Mouse (Mus musculus) fat pad, adult 2 months (tissue): ENCODE results near the gene Dnaaf2.

Experiments
- DNase-seq: peaks from one replicate; pipeline ENCODE4 v3.0.0-alpha.2; 2011; ENCODE audit warnings: low read depth, low spot score; ENCODE audit errors: extremely low read depth

The Dnaaf2 gene

DNA sequence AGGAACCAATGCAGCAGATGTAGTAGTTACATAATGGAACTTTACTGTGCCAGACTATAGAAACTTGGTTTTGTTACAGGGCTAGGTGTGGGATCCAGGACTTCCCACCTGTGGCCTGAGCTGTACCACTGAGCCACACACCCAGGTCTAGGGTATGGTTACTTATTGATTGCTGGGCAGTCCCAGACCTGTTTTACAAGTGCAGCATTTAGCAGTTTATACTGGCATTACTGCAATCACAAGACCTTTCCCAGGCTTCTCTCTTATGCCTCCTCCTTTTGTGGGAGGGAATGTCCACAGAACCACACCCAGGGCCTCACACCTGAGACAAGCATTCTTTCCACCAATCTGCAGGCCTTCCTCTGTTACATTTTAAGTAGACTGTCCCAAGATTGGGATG is 756 bp upstream of the Dnaaf2 start:
- no peak for DNase-seq

DNA sequence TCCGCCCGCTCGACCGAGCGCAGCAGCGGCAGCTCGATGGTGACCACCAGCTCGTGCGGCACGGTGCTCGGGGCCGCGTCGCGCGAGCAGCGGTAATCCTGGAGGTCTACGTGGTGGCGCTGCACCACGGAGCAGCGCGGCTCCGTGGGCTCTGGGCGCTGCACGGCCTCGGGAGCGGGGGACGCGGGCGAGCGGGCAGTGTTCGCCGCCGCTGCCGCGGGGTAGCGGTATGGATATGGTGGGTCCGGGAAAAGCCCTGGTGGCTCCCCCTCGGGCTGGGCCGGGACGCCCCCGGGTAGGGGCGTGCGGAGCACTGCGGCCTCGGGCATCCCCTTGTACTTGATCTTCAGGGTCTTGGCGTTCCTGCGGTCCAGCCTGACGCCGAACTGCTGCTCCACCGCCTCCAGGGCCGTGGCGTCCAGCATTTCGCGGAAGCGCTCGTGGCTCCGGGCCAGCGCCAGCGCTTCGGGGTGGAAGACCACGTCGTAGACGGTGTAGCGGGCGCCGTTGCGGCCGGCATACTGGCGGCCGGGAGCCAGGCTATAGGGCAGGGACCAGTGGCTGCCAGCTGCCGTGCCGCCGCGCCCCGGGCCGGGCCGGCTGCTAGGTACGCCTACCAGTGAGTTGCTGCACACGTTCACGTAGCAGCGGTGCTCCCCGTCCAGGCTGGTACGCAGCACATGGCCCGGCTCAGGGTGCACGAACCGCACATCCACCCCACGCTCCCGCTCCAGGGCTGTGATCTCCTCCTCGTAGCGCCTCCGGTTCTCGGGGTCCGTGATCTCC is 658 bp downstream of the Dnaaf2 start:
- DNase-seq: no peak

DNA sequence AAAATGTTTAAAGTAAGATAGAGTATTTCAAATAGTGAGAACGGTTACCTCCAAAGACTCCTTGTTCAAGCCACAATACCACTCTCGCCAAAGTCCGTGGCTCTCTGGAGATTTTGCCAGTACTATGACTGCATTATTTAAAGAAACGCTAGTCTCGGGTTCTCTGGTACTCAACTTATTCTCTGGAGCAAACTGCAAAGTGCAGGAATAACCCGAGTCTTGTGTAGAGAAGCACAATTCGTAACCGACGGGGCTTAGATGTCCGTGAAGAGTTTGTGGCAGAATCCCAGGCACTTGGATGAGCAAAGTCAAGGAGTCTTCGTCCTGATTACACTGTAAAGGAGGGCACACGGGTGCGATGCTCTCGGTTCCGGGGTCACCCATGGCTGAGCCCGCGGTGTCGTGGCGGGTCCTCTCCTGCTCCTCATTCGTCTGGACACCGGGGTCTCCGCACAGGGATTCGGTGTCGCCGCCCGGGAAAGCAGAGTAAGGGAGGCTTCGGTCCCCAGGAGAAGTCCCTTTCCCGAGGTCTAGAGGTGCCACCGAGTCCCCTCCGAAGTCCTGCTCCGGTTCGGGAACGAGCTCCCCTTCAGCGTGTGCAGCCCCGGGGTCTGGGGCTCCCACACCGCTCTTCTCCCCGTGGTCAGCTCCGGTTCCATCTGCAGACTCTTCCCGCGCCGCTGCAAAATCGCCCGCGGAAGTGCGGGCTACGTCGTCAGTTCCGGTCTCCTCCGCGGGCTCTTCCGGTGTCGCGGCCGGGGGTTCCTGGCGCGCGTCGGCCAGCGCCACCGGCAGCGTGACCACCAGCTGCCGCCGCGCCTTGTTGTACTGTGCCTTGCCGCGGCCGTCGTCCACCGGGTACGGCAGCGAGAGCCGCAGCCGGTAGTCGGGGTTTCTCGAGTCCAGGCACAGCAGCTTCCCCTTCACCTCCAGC is 1.5 kb downstream of the Dnaaf2 start, which contains the start of gene Gm49383:
Gene Gm49383, minus strand, starts transcription at position 661 of the 934 bp plus-strand sequence.
- DNase-seq: no peak

DNA sequence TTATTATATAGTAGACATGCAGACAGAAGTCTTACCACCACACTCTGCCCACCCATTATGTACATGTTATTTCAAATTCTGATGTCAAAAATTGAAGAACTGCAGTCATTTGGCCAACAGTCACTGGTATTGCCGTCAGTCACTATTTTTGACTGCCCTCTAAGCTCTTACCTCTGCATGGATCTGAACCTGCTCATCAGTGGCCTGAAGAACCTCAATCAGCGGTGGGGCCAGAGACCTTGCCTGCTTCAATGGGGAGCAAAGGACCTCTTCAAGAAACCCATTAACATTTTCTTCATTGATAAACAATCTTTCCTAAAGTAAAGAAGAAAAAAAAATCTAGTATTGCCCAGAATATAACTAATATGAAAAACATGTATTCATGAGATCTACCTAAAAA is 5.6 kb downstream of the Dnaaf2 start:
- DNase-seq: no peak

DNA sequence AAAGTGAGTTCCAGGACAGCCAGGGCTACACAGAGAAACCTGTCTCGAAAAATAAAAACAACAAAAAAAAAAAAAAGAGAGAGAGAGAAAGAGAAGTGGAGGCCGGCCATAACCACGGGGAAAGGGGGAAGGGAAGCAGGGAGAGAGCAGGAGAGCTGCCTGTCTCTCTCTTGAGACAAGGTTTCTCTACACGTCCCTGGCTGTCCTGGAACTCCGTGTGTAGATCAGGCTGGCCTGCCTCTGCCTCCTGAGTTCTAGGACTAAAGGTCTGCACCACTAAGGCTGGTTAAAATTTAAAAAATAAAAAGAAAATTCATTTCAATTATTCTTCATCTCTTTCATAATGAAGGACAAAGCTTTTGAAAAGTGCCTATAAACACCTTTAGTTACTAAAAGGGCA is 6.8 kb downstream of the Dnaaf2 start:
- DNase-seq: no peak

DNA sequence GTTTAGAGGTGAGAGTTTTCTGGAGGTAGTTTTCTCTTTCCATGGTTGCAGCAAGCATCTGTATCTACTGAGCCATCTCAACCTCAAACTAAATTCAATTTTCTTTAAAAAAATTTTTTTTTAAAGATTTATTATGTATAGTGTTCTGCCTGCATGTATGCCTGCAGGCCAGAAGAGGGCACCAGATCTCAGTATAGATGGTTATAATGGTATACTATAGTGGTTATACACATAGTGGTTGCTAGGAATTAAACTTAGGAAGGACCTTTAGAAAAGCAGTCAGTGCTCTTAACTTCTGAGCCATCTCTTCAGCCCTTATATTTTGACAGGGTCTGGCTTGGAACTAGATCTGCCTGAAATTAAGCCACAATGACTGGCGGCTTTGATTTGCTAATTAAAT is 7.7 kb downstream of the Dnaaf2 start:
- no peak for DNase-seq

DNA sequence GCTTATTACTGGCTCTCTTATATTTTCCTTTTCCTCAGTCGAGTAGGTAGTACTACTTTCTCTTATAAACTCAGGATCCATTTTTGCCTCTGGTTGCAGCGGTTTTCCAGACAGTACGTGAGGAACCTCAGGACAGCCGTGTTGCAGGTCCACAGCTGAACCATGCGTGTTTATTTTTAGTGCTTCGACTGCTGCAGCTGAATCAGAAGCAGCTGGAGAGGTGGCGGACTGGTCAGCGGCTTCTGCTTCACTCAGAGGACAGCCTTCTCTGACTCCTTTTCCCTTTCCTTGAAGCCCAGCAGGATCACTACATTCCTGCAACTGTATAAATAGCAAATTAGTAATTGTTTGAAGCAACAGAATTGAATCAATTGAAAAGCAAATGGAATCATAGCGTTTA is 8.2 kb downstream of the Dnaaf2 start:
- DNase-seq: no peak

DNA sequence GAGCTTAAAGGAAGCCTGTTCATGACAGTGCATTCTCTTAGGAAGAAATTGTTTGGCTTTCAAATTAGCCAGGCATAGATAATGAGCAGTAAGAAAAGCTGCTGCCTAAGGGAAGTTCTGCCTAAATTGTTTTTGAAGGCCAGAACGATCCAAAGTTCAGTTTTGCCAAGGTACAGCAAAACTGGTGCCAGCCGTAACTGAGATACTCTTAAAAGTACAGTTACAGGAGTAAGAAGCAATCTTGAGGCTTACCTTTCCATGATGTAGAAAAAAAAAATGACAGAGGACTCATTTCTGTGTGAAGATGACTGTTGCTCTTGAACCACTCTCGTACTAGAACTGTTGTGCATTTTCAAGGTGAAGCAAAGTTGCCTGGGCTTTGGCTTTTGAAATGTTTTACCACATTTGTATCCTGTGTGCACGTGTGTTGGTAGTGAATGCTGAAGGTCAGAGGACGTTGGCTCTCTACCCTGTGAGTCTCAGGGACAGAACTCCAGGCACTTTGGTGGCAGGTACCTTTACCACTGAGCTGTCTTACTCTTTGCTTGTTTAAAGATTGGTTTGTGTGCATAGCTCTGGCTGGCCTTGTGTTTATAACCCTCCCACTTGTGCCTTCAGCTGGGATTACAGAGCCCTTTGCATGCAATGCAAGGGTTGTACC is 11.3 kb downstream of the Dnaaf2 start:
- DNase-seq: no peak

DNA sequence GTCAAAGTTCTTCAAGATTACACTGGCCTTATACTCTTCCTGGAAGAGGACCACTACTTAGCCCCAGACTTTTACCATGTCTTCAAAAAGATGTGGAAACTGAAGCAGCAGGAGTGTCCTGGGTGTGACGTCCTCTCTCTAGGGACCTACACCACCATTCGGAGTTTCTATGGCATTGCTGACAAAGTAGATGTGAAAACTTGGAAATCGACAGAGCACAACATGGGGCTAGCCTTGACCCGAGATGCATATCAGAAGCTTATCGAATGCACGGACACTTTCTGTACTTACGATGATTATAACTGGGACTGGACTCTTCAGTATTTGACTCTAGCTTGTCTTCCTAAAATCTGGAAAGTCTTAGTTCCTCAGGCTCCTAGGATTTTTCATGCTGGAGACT is 12.9 kb downstream of the Dnaaf2 start:
- no peak for DNase-seq

DNA sequence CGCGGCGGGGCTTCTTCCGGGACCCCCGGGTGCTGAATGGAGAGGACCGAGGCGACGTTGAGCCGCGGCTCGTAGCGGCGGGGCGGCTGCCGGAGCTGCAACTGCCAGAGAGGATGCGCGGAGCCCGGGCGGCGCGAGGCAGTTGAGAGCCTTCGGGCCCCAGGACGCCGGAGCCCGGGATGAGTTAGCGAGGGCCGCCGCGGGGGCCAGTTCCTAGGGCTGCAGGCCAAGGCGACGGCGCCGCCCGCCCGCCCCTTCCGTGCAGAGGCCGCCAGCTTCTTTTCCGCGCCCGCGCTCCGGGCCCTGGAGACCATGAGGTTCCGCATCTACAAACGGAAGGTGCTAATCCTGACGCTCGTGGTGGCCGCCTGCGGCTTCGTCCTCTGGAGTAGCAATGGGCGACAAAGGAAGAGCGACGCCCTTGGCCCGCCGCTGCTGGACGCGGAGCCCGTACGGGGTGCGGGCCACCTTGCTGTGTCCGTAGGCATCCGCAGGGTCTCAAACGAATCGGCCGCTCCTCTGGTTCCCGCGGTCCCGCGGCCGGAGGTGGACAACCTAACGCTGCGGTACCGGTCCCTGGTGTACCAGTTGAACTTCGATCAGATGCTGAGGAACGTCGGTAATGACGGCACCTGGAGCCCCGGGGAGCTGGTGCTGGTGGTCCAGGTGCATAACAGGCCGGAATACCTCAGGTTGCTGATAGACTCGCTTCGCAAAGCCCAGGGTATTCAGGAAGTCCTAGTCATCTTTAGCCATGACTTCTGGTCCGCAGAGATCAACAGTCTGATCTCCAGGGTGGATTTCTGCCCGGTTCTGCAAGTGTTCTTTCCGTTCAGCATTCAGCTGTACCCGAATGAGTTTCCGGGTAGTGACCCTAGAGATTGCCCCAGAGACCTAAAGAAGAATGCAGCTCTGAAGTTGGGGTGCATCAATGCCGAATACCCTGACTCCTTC is 13.6 kb downstream of the Dnaaf2 start:
- DNase-seq: no peak

DNA sequence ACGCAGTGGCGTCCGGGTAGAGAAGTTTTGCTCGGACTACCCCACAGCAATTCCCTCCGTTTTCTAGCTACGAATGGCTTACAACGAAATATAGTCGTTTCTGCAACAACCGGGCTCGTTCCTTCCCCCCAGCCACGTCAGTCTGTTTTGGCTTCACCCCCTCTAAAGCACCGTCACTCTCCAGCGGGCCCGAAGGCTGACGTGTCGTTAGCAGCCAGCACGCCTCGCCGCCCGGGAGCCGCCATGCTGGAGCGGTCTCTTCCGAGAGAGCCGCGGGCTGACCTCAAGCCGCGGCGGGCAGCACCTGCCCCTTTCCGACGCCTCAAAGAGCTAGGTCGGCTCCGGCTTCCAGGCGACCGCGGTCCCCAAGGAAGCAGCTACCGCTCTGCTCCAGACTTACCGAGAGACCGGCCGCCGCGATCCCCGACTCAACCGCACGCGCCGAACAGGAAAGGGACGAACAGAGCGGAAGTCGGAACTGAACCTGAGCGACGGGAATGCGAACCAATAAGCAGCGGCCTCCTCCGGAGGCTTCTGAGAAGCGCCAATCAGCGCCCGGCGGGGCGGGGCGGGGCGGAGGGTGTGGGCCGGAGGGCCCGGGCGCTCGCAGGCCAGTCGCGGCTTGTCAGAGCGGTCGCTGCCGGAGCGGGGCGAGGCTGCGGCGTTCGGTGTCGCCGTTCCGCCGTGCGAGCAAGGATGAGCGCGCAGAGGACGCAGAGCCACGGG is 14.5 kb downstream of the Dnaaf2 start, which contains the start of the genes Rpl36al and Mgat2:
Gene Rpl36al, minus strand, starts transcription at position 501 of the 726 bp plus-strand sequence.
Gene Mgat2, plus strand, starts transcription at position 575 of the 726 bp plus-strand sequence.
- DNase-seq: peak; percentile 61

DNA sequence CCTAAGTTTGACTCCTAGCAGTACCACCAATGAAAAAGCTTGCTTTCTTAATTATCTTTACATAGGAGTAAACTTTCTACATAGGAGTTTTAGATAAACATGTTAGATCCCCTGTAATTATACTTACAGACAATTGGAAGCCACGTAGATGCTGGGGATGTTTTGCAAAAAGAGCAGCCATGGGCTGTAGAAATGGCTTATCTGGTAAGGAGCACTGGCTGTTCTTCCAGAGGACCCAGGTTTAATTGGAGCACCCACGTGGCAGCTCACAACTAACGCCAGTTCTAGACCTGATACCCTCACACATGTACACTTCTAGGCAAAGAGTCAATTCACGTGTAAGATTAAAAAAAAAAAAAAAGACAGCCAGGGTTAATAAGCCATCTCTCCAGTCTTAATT is 16.4 kb downstream of the Dnaaf2 start:
- DNase-seq: no peak

DNA sequence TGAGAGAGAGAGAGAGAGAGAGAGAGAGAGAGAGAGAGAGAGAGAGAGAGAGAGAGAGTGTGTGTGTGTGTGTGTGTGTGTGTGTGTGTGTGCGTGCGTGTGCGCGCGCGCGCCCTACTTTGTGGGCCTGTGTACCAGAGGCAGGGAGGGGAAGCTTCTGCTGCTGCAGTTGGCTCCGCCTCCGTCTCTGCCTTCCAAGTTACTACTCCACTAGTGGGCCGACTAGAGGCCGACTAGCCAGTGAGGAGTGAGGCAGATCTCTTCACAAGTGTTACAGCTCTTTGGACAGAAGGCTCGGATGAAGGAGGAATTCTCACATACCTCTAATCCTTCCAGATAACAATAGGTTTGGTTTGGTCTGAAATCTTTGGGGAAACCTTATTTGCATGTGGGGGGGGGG is 18.9 kb downstream of the Dnaaf2 start:
- no peak for DNase-seq

DNA sequence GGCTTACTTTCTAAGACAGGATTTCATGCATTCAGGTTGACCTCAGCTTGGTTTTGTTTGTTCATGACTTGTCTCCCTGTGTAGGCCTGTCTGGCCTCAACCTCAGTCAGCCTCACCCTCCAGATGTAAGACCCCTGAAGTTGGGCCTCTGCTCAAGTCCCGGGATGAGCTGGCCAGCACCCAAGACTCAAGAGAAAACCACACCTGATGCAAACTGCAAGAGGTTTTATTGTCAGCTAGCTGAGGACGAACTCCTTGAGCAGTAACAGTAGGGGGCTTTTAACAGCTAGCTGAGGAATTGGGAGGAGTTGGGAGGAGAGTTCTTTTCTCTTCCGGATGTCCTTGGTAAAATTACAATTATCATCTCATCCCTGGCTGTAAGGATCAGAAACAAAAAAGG is 20.7 kb downstream of the Dnaaf2 start:
- DNase-seq: no peak

DNA sequence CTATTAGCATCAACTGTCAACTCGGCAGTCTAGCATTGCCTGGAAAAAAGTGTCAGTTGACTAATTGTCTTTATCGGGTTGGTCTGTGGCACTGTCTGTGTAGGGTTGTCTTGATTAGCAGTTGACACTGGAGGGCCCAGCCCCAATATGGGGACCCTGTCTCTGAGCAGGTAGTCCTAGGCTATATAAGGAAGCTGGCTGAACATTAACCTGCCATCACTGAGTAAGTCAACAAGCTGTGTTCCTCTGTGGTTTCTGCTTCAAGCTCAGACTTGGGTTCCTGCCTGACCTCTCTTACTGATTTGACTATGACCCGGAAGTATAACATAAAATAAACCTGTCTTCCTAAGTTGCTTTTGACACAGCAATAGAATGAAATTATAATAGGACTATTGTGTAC is 22.3 kb downstream of the Dnaaf2 start:
- DNase-seq: no peak

DNA sequence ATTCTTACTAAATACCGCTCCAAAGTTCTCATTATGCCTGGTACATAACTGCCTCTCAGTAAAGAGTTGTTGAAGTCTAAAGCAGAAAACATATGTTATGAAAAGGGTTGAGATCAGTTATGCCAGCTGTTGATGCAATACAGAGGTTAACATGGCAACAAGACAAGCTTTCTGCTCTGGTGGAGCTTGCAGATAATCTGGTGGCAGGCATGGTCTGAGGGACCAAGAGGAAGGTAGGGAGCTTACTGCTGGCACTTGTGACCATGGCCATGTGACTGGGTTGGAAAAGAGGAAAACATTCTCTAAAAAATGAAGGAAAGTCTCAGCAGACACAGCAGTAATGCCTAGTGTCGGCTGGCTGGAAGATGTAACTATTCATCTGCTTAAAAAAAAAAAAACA is 26.9 kb downstream of the Dnaaf2 start:
- no peak for DNase-seq

DNA sequence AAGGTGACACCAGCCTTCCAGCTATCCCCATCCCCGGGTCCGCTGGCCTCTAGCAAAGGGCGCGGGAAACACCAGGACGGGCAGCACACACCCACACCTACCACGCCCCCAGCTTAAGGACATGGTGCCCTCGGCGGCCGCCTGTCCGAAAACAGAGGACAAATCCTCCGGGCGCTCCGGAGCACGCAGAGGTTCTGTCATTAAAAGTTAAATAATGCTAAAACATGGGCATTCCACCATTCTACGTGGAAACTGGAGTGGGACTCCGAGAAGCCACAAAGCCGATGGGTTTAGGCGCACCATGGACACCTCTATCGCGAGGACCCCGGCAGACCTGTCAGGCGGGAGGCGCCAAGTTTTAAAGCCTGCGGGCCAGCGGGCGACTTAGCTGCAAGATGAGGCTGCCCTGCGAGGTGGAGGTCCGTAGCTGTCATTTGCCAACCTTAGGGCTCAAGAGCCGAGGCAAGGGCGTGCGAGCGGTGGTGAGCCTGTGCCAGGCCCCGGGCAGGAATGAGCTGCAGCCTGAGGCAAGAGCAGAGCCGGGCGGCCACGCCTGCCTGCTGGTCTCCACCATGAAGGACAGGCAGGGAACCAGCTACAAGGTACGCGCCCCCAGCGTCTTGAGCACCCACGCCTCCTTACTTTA is 29.6 kb downstream of the Dnaaf2 start, which contains the start of gene Lrr1:
Gene Lrr1, plus strand, starts transcription at position 354 of the 646 bp plus-strand sequence.
- DNase-seq: no peak

DNA sequence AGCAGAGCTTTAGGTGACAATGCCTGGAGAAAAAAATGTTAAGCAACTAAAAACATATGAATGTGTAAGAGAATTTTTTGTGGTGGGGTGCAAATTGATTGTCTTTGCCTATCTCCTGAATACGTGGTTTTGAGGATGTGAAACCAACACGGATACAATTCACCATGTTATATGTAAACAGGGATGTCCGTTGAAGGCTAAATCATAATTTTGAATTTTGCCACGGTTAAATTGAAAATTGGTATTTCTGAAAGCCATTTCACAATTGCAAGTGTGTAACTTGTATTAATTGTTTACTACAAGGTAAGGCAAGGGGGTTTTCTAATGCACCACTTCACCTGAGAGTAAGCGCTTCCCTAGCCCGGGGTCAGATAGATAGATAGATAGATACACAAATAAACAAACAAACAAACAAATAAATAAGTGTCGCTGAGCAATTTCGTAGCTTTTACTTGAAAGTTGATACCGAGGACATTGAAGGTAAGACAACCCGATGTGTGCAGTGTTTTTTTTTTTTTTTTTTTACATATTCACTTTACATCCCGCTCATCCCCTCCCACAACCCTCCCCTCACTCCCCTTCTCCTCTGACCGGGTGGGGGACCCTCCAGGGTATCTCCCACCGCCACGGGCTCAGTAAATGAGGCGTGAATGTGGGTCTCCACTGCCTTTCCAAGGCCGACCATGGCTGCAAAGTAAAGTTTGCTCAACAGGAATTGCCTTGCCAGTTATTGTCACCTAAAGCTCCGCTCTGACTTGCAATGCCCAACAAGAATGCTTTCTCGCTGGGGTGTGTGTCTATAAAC is 30.4 kb downstream of the Dnaaf2 start:
- no peak for DNase-seq
